Mouse (Mus musculus) stomach, embryonic 15.5 days (tissue): ENCODE results near the gene Wdr63. TPM values are rescaled to one million over a fixed set of nuclear protein-coding genes. Genes with fewer than 3 reads are reported as not detected.

Experiments used
- ATAC-seq: fragments of 200-750 bp; cut with Nextera tagmentation; 2 replicates; pipeline ENCODE4 v1.8.0; 2017; ENCODE audit warnings: low read depth, moderate number of reproducible peaks, moderate TSS enrichment; ENCODE audit not compliant: insufficient read depth, low FRiP score
- H3K27ac ChIP-seq: fragments of 300-500 bp; sonication (generic); 2 replicates; pipeline ENCODE4 v1.5.1; 2015; ENCODE audit warnings: mild to moderate bottlenecking, inconsistent platforms
- H3K27me3 ChIP-seq: fragments of 300-500 bp; sonication (generic); replicated peaks from 2 replicates; pipeline ENCODE4 v1.6.1; 2015; ENCODE audit warnings: inconsistent platforms
- H3K36me3 ChIP-seq: fragments of 300-500 bp; sonication (generic); 2 replicates; pipeline ENCODE4 v1.6.1; 2015; ENCODE audit warnings: inconsistent platforms
- H3K4me1 ChIP-seq: fragments of 300-500 bp; sonication (generic); 2 replicates; pipeline ENCODE4 v1.6.1; 2015; ENCODE audit warnings: inconsistent platforms
- H3K4me2 ChIP-seq: fragments of 300-500 bp; sonication (generic); 2 replicates; pipeline ENCODE4 v1.6.1; 2015; ENCODE audit warnings: mild to moderate bottlenecking, inconsistent platforms
- H3K4me3 ChIP-seq: fragments of 300-500 bp; sonication (generic); replicated peaks from 2 replicates; pipeline ENCODE4 v1.5.1; 2015; ENCODE audit warnings: inconsistent platforms
- H3K9ac ChIP-seq: fragments of 300-500 bp; sonication (generic); 2 replicates; pipeline ENCODE4 v1.6.1; 2015; ENCODE audit warnings: inconsistent platforms
- H3K9me3 ChIP-seq: fragments of 300-500 bp; sonication (generic); 2 replicates; pipeline ENCODE4 v1.6.1; 2016; ENCODE audit warnings: inconsistent platforms
- WGBS: fragments of 180-500 bp; shearing (Covaris S2); methylation state at CpG from one replicate; pipeline ENCODE4 v1.1.7; 2015; 5-methylcytosine and 5-hydroxymethylcytosine counted together
- polyA plus RNA-seq: library from polyadenylated mRNA; unstranded; fragments of >200 nt; fragmentation: Nextera tagmentation; extraction: Ambion mirVana; gene quantifications from 2 replicates; pipeline ENCODE4 v1.2.1, GENCODE M21; 2015

Gene Wdr63
- polyA plus RNA-seq, 1 experiment from 2014 or later, result 0.18 TPM

DNA sequence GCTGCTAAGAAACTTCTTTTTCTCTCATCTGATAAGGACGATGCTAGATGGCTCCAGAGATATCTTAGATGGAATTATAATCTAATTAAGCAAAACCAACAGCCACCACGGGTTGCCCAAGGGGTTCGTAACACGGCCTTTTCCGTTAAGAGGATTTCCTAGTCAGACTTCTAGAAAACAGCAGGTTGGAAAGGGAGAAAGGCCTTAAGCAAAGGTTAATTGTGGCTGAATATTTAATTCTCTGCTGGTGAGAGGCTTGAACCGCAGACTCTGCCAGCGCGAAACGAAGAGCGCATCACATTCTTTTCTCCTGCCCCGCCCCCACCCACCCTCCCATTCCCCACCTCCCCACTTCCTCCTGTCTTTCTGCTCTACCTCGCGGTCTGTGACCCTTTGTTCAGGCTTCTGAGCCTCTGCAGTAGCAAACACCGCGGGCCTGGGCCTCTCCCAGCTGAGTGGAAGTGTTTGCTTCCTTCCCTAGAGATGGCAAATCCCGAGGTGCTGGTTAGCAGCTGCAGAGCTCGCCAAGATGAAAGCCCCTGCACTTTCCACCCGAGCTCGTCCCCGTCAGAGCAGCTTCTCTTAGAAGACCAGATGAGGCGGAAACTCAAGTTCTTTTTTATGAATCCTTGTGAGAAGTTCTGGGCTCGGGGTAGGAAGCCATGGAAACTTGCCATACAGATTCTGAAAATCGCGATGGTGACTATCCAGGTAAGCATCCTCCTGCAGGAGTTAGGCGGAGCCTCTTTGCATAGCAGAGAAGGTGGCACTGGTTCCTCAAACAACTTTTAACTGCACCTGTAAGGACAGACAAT, 13.6 kb upstream of the Wdr63 start:
- peaks cover 17% of the 10 kb centered on the region for H3K27me3 ChIP-seq
- peak overlapping the region; percentile 12; the same call in 1 of the 2 replicates for H3K4me3 ChIP-seq
- 11% methylated on average over 25 of the region's 25 CpGs for WGBS
- peak overlapping the region; percentile 48 for H3K4me2 ChIP-seq
- ATAC-seq, result no peak
- H3K9ac ChIP-seq, result no peak overlapping the region
- H3K9me3 ChIP-seq, result no peaks in the 10 kb centered on the region
- peaks cover 13% of the 10 kb centered on the region; the same call in 1 of the 2 replicates for H3K4me1 ChIP-seq
- no peak overlapping the region for H3K27ac ChIP-seq
- no peaks in the 10 kb centered on the region for H3K36me3 ChIP-seq

DNA sequence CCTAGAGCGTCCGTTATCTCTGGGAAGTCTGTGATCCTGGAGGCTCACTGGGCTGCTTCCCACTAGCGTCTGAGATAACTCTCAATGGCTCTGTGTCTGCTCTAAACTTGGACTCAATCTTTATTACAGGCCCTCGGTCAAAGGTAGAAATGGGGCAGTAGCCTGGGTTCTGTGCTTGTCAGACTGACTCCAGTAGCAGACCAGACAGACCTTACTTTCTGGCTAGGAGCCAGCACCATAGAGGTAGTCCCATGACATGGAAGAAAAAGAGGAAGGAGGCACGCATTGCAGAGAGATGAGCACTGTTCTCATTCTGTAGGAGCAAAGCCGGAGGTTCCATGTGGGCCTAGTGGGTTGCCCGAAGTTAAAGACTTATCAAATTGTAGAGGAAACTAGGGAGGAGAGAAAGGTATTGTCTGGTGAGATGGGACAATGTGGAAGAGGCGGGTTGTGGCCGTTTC, 10.1 kb upstream of the Wdr63 start:
- WGBS, result 63% methylated on average over 9 of the region's 9 CpGs
- Histone ChIP-seq H3K9me3 (no peaks in the 10 kb centered on the region), H3K27ac (no peak overlapping the region), H3K27me3 (peaks cover 18% of the 10 kb centered on the region), H3K9ac (no peak overlapping the region), H3K4me1 (peaks cover 13% of the 10 kb centered on the region; the same call in 1 of the 2 replicates), H3K4me3 (peak overlapping the region; percentile 34; the same call in 1 of the 2 replicates), H3K36me3 (no peaks in the 10 kb centered on the region), H3K4me2 (no peak overlapping the region)
- no peak for ATAC-seq

DNA sequence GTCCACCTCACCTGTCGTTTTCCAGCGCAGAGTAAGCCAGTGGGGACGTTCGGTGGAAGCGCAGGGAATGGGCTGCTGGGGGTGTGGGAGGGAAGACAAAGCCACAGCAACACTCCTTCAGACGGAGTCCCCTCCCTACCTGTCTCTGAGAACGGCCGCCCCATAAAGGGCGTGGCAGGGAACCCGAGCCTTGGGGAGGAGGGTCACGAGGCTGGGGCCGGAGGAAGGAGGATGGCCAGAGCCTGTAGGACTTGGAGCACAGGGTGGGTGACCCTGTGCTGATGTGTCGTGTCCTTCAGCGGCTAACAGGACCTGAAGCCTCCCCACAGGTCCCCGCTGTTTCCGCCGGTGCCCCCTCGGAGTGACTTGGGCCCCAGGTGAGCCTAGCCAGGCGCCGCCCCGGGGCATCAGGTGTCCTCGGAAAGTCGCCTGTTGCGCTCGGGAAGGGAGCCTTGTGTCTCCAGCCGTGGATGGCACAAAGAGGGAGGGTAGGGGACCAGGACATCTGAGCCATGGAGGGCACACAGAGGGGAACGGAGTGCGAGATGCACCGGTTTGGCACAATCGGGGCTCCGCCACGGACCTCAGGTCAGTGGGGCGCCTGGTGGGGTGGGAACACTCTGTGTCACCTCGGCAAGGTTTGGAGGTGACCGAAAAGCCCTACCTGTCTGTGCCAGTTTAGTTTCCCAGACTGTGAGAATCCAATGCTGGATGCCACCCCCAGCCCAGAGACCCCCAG, 9.5 kb upstream of the Wdr63 start, which contains the start of gene Mcoln3:
Gene Mcoln3, plus strand, starts transcription at position 193 of the 739 bp plus-strand sequence.
- 11% methylated on average over 34 of the region's 35 CpGs for WGBS
- no peak within 1 kb of the TSS for H3K9ac ChIP-seq

DNA sequence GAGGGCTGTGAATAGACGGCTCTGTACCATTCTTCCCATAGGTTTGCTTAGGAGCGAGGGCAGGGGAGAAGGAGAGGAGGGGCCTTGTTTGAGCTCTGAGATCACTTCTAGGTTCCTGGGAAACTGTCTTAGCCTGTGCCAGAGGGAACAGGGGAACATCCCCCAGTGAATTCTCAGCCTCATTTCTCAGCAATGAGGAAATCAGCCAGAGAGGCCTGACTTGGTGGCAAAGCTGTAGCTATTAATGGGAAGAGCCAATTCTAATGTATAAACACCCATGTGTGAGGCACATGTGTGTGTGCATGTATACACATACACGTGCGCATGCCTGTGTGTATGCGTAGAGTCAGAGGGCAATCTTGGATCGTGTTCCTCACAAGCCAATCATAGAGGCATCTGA, 3.0 kb upstream of the Wdr63 start:
- Histone ChIP-seq H3K9ac (no peak overlapping the region), H3K9me3 (no peaks in the 10 kb centered on the region), H3K4me1 (no peaks in the 10 kb centered on the region), H3K4me2 (no peak overlapping the region), H3K27me3 (no peaks in the 10 kb centered on the region), H3K4me3 (no peak overlapping the region), H3K36me3 (no peaks in the 10 kb centered on the region), H3K27ac (no peak overlapping the region)
- ATAC-seq, result no peak
- 52% methylated on average over 6 of the region's 6 CpGs for WGBS

More for the DNA sequence above, 9.5 kb upstream of the Wdr63 start, which contains the start of gene Mcoln3:
- H3K36me3 ChIP-seq, result no peaks in the 10 kb centered on the region
- H3K9me3 ChIP-seq, result no peaks in the 10 kb centered on the region
- H3K4me1 ChIP-seq, result peaks cover 13% of the 10 kb centered on the region; the same call in 1 of the 2 replicates
- peak within 1 kb of the TSS; percentile 34 for H3K4me3 ChIP-seq
- peak; percentile 43; the same call in 1 of the 2 replicates for ATAC-seq
- H3K27me3 ChIP-seq, result peaks cover 18% of the 10 kb centered on the region
- H3K4me2 ChIP-seq, result peak within 1 kb of the TSS; percentile 62
- H3K27ac ChIP-seq, result no peak within 1 kb of the TSS

DNA sequence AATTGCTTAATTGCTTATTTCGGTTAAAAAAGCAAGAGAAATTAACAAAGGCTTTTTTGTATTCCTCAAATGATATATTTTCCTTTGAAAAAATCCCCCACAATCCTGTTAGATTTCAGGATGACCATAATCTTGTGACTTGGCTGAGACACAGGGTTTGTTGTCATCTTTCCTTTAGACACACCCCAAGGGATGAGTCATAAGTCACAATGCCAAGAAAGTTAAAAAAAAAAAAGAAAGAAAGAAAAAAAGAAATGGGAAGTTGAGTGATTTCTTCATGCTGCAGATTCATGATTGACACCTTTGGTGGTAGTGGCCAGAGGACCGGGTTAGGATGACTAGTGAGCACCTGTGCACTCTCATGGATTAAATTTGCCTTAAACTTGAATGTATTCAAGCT, 2.4 kb upstream of the Wdr63 start:
- Histone ChIP-seq H3K27ac (no peak overlapping the region), H3K4me1 (no peaks in the 10 kb centered on the region), H3K4me2 (no peak overlapping the region), H3K4me3 (no peak overlapping the region), H3K9ac (no peak overlapping the region), H3K9me3 (no peaks in the 10 kb centered on the region), H3K36me3 (no peaks in the 10 kb centered on the region), H3K27me3 (no peaks in the 10 kb centered on the region)
- WGBS, result 67% methylated on average over 2 of the region's 2 CpGs
- ATAC-seq, result no peak

DNA sequence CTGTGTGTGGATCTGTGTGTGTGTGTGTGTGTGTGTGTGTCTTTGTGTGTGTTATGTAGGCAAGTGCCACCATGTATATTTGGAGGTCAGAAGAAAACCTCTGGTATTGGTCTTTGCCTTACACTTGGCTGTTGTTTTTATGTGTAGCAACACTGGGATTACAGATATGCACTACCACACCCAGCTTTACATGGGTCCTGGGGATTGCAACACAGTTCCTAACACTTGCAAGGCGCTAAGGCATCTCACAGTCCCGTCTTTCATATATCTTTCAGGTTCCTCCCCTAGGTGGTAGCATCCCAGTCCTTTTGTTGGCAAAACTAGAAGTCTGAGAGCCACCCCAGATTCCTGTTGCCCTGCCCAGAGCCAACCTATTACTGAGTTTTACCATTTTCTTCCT, 1.0 kb upstream of the Wdr63 start:
- no peak overlapping the region for H3K9ac ChIP-seq
- no peaks in the 10 kb centered on the region for H3K27me3 ChIP-seq
- WGBS, result 73% methylated on average over 2 of the region's 2 CpGs
- H3K27ac ChIP-seq, result no peak overlapping the region
- no peaks in the 10 kb centered on the region for H3K9me3 ChIP-seq
- no peak overlapping the region for H3K4me3 ChIP-seq
- no peaks in the 10 kb centered on the region for H3K4me1 ChIP-seq
- no peaks in the 10 kb centered on the region for H3K36me3 ChIP-seq
- ATAC-seq, result no peak
- no peak overlapping the region for H3K4me2 ChIP-seq

DNA sequence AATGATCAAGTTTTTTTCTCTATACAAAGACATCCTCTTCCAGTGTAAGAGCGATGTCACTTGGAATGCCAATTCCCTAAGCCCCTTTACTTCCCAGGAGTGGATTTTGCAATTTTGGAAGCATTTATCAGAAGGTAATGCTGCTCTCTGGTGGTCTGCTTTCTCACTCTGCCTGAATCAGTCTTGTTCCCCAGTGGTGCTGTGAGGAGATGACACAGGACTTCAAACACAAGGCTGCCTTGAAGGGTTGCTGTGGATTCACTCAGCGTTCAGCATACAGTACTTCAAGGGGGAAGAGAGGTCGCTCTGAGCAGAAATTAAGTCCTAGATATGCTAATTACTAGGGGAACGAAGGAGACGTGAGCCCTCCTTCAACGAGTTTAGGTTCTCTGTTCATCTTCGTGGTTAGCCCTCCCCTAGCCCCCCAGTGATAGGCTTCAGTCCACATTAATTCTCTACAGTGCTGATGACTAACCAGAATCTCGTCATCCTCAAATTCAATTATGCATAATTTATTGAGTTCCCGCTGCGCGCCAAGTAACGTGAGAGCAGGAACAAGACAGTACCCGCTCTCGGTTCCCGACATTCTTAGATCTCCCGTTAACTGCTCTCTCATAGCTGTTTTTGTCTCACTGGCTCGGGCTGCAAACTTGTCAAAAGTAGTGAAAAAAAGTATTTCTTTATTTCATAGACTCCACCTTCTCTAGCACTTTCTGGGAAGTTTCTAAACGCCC, 647 bp downstream of the Wdr63 start:
- ATAC-seq, result no peak
- no peak overlapping the region for H3K9ac ChIP-seq

DNA sequence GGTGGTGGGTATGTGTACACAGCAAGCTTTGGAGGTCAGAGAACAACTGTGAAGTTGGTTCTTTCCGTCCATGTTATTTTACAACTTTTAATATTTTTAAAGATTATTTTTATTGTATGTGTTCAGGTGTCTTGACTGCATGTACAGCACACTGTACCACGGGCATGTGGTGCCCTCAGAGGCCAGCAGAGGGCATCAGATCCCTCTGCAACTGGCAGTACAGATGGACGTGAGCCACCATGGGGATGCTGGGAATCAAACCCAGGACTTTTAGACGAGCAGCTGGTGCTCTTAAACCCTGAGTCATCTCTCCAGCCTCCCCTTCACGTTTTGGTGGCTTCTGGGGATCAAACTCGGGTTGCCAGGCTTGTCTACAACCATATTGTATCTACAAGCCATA, 5.9 kb downstream of the Wdr63 start:
- H3K27ac ChIP-seq, result no peak overlapping the region
- WGBS, result 58% methylated on average over 6 of the region's 6 CpGs
- no peaks in the 10 kb centered on the region for H3K36me3 ChIP-seq
- no peak overlapping the region for H3K4me2 ChIP-seq
- no peaks in the 10 kb centered on the region for H3K9me3 ChIP-seq
- H3K9ac ChIP-seq, result no peak overlapping the region
- no peaks in the 10 kb centered on the region for H3K4me1 ChIP-seq
- H3K27me3 ChIP-seq, result no peaks in the 10 kb centered on the region
- H3K4me3 ChIP-seq, result no peak overlapping the region
- no peak for ATAC-seq

More for the DNA sequence above, 647 bp downstream of the Wdr63 start:
- Histone ChIP-seq H3K4me2 (peak overlapping the region; percentile 83), H3K4me1 (no peaks in the 10 kb centered on the region), H3K36me3 (no peaks in the 10 kb centered on the region), H3K27ac (no peak overlapping the region), H3K27me3 (no peaks in the 10 kb centered on the region), H3K9me3 (no peaks in the 10 kb centered on the region), H3K4me3 (peak overlapping the region; percentile 42)
- 4% methylated on average over 18 of the region's 18 CpGs for WGBS

DNA sequence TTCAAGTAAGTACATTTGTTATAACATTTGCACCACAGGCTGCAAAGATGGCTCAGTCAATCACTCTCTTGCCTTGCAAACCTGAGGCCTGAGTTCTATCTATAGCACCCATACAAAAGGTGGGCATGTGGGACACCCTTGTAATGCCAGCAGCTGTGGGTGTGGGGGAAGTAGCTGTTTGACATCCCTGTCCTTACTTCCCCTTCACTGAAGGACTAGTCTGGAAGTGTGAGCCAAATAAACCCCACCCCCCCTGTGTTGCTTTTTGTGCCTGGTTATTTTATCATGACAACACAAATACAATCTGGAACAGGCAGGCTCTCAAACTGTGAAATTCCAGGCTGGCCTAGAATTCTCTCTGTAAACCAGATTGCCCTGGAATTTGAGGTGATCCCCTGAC, 8.0 kb downstream of the Wdr63 start:
- Histone ChIP-seq H3K9me3 (no peaks in the 10 kb centered on the region), H3K36me3 (no peaks in the 10 kb centered on the region), H3K27me3 (no peaks in the 10 kb centered on the region), H3K27ac (no peak overlapping the region), H3K9ac (no peak overlapping the region), H3K4me1 (no peaks in the 10 kb centered on the region), H3K4me2 (no peak overlapping the region), H3K4me3 (no peak overlapping the region)
- ATAC-seq, result no peak

DNA sequence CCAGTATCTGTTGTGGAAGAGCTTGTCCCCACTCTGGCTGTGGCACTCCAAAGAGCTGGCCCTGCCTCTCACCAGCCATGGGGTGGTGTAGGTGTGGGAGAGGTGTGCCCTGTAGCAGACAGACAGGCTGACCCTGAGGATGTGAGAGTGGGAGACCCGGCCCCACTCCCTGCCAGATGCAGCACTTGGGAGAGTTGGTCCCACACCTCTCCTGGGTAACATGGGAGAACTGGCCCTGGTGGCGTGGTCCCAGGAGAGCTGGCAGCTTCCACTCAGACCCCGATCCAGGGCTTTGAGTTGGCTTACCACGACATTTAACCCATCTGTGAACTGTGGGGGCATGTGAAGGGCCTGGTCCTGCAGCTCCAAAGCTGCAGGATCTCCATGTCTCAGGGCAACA, 10.1 kb downstream of the Wdr63 start:
- no peaks in the 10 kb centered on the region for H3K36me3 ChIP-seq
- H3K27me3 ChIP-seq, result no peaks in the 10 kb centered on the region
- 82% methylated on average over 4 of the region's 4 CpGs for WGBS
- no peak overlapping the region for H3K27ac ChIP-seq
- no peaks in the 10 kb centered on the region for H3K4me1 ChIP-seq
- no peak overlapping the region for H3K4me2 ChIP-seq
- no peaks in the 10 kb centered on the region for H3K9me3 ChIP-seq
- no peak for ATAC-seq
- H3K4me3 ChIP-seq, result no peak overlapping the region
- no peak overlapping the region for H3K9ac ChIP-seq

DNA sequence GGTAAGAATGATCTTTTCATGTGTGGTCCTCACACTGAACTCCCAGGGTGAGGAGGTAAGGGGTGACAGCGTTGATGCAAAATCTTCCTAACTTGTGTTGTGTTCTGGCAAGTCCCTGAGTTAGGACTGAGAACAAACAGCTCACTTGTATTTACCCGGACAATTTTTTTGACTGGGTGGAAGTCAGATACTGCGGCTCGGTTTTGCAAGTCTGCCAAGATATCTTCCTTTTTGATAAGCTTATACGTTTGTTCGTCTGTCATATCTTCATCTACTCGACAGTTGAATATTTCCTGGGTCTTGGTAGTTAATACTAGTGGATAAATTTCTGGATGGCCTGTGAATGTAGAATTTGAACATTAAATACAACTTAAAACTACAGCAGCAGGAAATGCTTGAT, 10.9 kb downstream of the Wdr63 start:
- WGBS, result 77% methylated on average over 7 of the region's 7 CpGs

More for the DNA sequence above, 10.9 kb downstream of the Wdr63 start:
- Histone ChIP-seq H3K9me3 (no peaks in the 10 kb centered on the region), H3K4me3 (no peak overlapping the region), H3K9ac (no peak overlapping the region), H3K27me3 (no peaks in the 10 kb centered on the region), H3K4me1 (no peaks in the 10 kb centered on the region), H3K27ac (no peak overlapping the region), H3K36me3 (no peaks in the 10 kb centered on the region), H3K4me2 (no peak overlapping the region)
- ATAC-seq, result no peak
